8 mouse cellular contexts compared by ENCODE assay signal in the genomic region with DNA sequence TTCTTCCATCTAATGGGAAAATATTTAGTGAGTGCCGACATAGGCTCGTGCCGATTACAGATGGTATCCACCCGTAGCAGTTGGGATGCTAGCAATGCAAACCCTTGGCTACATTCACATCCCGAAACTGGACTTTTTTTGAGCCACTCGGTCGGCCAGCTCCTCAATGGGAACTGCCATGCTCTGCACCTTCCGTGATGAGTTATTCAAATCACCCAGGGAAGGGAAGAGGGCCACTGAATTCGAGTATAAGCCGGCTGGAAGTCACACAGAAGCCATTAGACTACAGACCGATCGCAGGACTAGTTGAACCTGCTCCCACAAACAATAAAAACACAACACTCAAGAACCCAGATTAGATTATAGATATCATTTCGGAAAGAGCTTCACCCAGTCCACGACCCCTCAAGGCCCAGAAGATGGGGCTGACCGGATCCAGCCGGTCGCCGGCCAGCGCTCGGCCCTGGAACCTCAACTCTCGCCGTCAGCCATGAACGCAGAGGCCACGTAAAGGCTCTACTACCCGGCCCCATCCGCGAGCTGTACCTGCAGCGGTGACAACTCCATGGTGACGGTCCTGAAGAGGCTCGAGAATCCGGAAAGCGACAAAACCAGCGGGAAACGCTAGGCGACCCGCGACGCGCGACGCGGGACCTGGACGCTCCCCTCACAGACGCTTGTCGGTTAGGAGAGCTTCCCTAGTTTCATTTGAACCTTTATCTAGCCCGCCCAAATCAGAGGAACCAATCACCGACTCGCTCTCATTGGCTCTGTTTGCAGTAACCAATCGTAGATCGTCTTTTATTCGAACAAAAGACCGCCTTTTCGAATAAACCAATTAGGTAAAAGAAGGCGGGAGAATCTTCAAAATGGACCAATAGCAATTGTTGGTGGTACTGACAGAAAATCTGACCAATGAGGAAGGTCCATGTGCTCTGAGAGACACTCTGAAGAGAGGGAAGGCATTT. TPM values are rescaled to one million over a fixed set of nuclear protein-coding genes. Genes with fewer than 3 reads are reported as not detected.
DNase-seq lines count a peak whose midpoint lies in the region; ATAC-seq and TF ChIP-seq lines count a peak whose summit lies in the region.

Gene Top2a (minus strand): TSS at position 690 of the 968 bp plus-strand sequence.

- no peaks in the 10 kb centered on the region for H3K9me3 ChIP-seq in embryonic facial prominence, embryonic 14.5 days (ENCODE audit: control insufficient read depth, low read length)
- no peaks in the 10 kb centered on the region for H3K9me3 ChIP-seq in limb, embryonic 13.5 days
- no peaks in the 10 kb centered on the region for H3K9me3 ChIP-seq in midbrain, embryonic 16.5 days (replicated peaks; ENCODE audit: control insufficient read depth, low read length, poor library complexity, severe bottlenecking)

- intact Hi-C loops in heart, adult 2 months (cut with DNase I) = no loop called here

- 0 out of 2 replicates have a peak, but pooled peaks cover 12% of the 10 kb centered on the region for H3K4me1 ChIP-seq in embryonic facial prominence, embryonic 14.5 days (ENCODE audit: control insufficient read depth, insufficient read depth, low read length)
- H3K4me1 ChIP-seq in heart, adult 2 months (ENCODE audit: control insufficient read depth, insufficient read depth, low read length) = no peaks in the 10 kb centered on the region
- H3K4me1 ChIP-seq in limb, embryonic 13.5 days = peaks cover 29% of the 10 kb centered on the region
- H3K4me1 ChIP-seq in midbrain, embryonic 16.5 days (ENCODE audit: control insufficient read depth, insufficient read depth, low read length) = peaks cover 6% of the 10 kb centered on the region

- peak; percentile 96 for ATAC-seq in embryonic facial prominence, embryonic 14.5 days (ENCODE audit: low read depth)
- ATAC-seq in limb, embryonic 13.5 days (ENCODE audit: low FRiP score, low read depth) = peak; percentile 97
- ATAC-seq in midbrain, embryonic 16.5 days = peak; percentile 97

- peak; percentile 100 for DNase-seq in 416B (ENCODE audit: low read depth)
- DNase-seq in adrenal gland, postnatal 4 days (ENCODE audit: low spot score in 2 of 2) = peak; percentile 85 to 87
- peak; percentile 98 for DNase-seq in embryonic facial prominence, embryonic 14.5 days (ENCODE audit: low spot score)
- peak; percentile 93 to 95 for DNase-seq in heart, adult 2 months
- peak; percentile 97 to 98 for DNase-seq in kidney, adult 8-10 months
- DNase-seq in spleen, postnatal 10 days (ENCODE audit: low spot score in 2 of 2) = peak; percentile 88 to 98

- peak within 1 kb of the TSS; percentile 80 for H3K27ac ChIP-seq in embryonic facial prominence, embryonic 14.5 days (replicated peaks; ENCODE audit: low read depth, low read length)
- peak within 1 kb of the TSS; percentile 28; the same call in 1 of the 2 replicates for H3K27ac ChIP-seq in heart, adult 2 months
- H3K27ac ChIP-seq in limb, embryonic 13.5 days = peak within 1 kb of the TSS; percentile 63
- H3K27ac ChIP-seq in midbrain, embryonic 16.5 days (ENCODE audit: low read length) = no peak within 1 kb of the TSS

- peak within 1 kb of the TSS; percentile 70 for H3K4me2 ChIP-seq in embryonic facial prominence, embryonic 14.5 days (ENCODE audit: low read depth, low read length)
- H3K4me2 ChIP-seq in limb, embryonic 13.5 days (replicated peaks) = peak within 1 kb of the TSS; percentile 79
- H3K4me2 ChIP-seq in midbrain, embryonic 16.5 days (ENCODE audit: low read length) = peak within 1 kb of the TSS; percentile 93

- H3K9ac ChIP-seq in embryonic facial prominence, embryonic 14.5 days (ENCODE audit: low read depth, low read length) = peak within 1 kb of the TSS; percentile 87
- peak within 1 kb of the TSS; percentile 30 for H3K9ac ChIP-seq in heart, adult 2 months (ENCODE audit: low read depth, low read length)
- H3K9ac ChIP-seq in limb, embryonic 13.5 days = peak within 1 kb of the TSS; percentile 88
- H3K9ac ChIP-seq in midbrain, embryonic 16.5 days (ENCODE audit: low read depth, low read length) = peak within 1 kb of the TSS; percentile 60

- no peaks in the 10 kb centered on the region for H3K79me2 ChIP-seq in heart, adult 2 months (replicated peaks; ENCODE audit: control insufficient read depth, insufficient read depth, low read length)

- peak; percentile 40 for TF ChIP-seq POLR2A in heart, adult 2 months (IDR thresholded peaks at IDR 0.05; ENCODE audit: insufficient read depth, low read depth, low read length)

- no peaks in the 10 kb centered on the region for H3K27me3 ChIP-seq in embryonic facial prominence, embryonic 14.5 days (replicated peaks; ENCODE audit: control insufficient read depth, insufficient read depth, low read length)
- no peaks in the 10 kb centered on the region for H3K27me3 ChIP-seq in heart, adult 2 months (ENCODE audit: control insufficient read depth, insufficient read depth, low read length)
- no peaks in the 10 kb centered on the region for H3K27me3 ChIP-seq in limb, embryonic 13.5 days
- no peaks in the 10 kb centered on the region for H3K27me3 ChIP-seq in midbrain, embryonic 16.5 days (ENCODE audit: control insufficient read depth, insufficient read depth, low read depth, low read length)

- peaks cover 28% of the 10 kb centered on the region for H3K36me3 ChIP-seq in embryonic facial prominence, embryonic 14.5 days (ENCODE audit: control insufficient read depth, insufficient read depth, low read length)
- no peaks in the 10 kb centered on the region for H3K36me3 ChIP-seq in heart, adult 2 months (ENCODE audit: control insufficient read depth, insufficient read depth, low read length)
- peaks cover 25% of the 10 kb centered on the region for H3K36me3 ChIP-seq in limb, embryonic 13.5 days
- H3K36me3 ChIP-seq in midbrain, embryonic 16.5 days (ENCODE audit: control insufficient read depth, insufficient read depth, low read length) = no peaks in the 10 kb centered on the region

- 0% methylated on average over 54 of the region's 54 CpGs for WGBS in embryonic facial prominence, embryonic 14.5 days
- under 1% methylated on average over 54 of the region's 54 CpGs for WGBS in heart, adult 2 months
- WGBS in limb, embryonic 13.5 days = under 1% methylated on average over 54 of the region's 54 CpGs
- WGBS in midbrain, embryonic 16.5 days = under 1% methylated on average over 54 of the region's 54 CpGs

- TF ChIP-seq EP300 in heart, adult 2 months (IDR thresholded peaks at IDR 0.05; ENCODE audit: insufficient read depth, low read depth, low read length) = no peak

- H3K4me3 ChIP-seq in embryonic facial prominence, embryonic 14.5 days (ENCODE audit: low read depth, low read length) = peak within 1 kb of the TSS; percentile 81
- H3K4me3 ChIP-seq in heart, adult 2 months = peak within 1 kb of the TSS; percentile 62
- H3K4me3 ChIP-seq in limb, embryonic 13.5 days = peak within 1 kb of the TSS; percentile 80
- H3K4me3 ChIP-seq in midbrain, embryonic 16.5 days (ENCODE audit: low read depth, low read length) = peak within 1 kb of the TSS; percentile 63

- TF ChIP-seq CTCF in heart, adult 2 months (IDR thresholded peaks at IDR 0.05) = no peak

RNA-seq across cellular contexts. Expression of gene Top2a, which starts in this region (rescaled TPM):
- total RNA-seq in adrenal gland, postnatal 4 days (2021) = 100 to 1,000 TPM in 1 of 2 experiments, 10 to 100 TPM in 1; 97.3 to 114 TPM
- polyA plus RNA-seq in embryonic facial prominence, embryonic 14.5 days (2014; fragmentation: Nextera tagmentation; extraction: Ambion mirVana) = 181 and 201 TPM in 2 replicates
- total RNA-seq in heart, adult 2 months (2021) = 1 to 10 TPM; 1.4 to 2.3 TPM
- polyA plus RNA-seq in heart, adult 2 months (2012; rRNA removed) = 0.27 and 0.56 TPM in 2 replicates
- 270 and 275 TPM in 2 replicates for polyA plus RNA-seq in limb, embryonic 13.5 days (2015; fragmentation: Nextera tagmentation; extraction: Ambion mirVana)
- 20.4 and 29.1 TPM in 2 replicates for polyA plus RNA-seq in midbrain, embryonic 16.5 days (2015; fragmentation: Nextera tagmentation; extraction: Ambion mirVana)

Comparison
In these comparisons a context has a peak if more than half of its experiments do, and no peak if none do; other contexts are left out.
1. RNA of gene Top2a (total RNA-seq): 97.3 to 114 TPM in adrenal gland, postnatal 4 days; 1.4 to 2.3 TPM in heart, adult 2 months; every median in the first group is over 10 times any median in the second.
2. RNA of gene Top2a (polyA plus RNA-seq): 270 to 275 TPM in limb, embryonic 13.5 days, 181 to 201 TPM in embryonic facial prominence, embryonic 14.5 days and 20.4 to 29.1 TPM in midbrain, embryonic 16.5 days; 0.27 to 0.56 TPM in heart, adult 2 months; every median in the first group is over 10 times any median in the second.
3. H3K9ac ChIP-seq: peak in every context shown above with its lines; median percentile 88 in limb, embryonic 13.5 days; 87 in embryonic facial prominence, embryonic 14.5 days; 60 in midbrain, embryonic 16.5 days; 30 in heart, adult 2 months.
4. Peak in every context shown above with its lines, with median percentiles within 50 percentile points of each other: DNase-seq, ATAC-seq, H3K4me2 ChIP-seq and H3K4me3 ChIP-seq.